Mouse (Mus musculus) ovary, postnatal 14 days (tissue): Measurements from ENCODE around the gene Ldlrad3.

Experiments
- DNase-seq: peaks from one replicate; pipeline ENCODE4 v3.0.0; 2022; ENCODE audit warnings: low spot score

The Ldlrad3 gene

DNA sequence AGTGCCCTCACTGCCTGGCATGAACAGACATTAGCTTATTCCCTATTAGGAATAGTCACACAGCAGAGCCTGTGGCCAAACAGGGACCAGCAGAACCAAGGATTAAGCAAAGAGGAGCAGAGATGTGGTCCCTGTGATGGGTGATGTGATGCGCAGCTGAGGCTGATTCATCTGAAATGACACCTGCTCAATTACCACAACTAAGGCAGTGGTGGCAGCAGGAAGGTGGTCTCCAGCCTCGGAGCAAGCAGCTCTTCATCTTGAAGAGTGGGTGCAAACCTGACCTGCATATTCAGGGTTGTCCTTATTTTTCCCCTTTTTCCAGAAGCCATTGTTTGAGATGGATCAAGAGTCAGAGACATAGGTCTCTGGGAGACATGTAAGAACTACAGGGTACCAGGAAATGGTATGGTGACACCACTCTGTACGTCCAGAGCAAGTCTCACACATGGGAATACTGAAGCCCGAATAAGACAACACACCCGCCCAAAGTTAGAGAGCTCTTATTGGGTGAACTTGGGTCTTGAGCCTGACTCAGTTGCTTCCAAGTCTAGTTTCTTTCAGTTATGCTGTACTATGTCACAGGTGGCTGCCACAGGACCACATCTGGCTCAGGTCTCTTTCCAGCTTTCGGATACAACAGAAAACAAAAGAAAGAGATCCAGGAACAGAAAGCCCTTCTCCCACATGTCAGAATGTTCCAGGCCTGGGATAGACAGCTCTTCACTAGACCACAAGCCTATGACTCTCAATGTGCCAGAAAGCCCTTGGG lies 112.7 kb downstream of the Ldlrad3 start:
- no peak for DNase-seq

DNA sequence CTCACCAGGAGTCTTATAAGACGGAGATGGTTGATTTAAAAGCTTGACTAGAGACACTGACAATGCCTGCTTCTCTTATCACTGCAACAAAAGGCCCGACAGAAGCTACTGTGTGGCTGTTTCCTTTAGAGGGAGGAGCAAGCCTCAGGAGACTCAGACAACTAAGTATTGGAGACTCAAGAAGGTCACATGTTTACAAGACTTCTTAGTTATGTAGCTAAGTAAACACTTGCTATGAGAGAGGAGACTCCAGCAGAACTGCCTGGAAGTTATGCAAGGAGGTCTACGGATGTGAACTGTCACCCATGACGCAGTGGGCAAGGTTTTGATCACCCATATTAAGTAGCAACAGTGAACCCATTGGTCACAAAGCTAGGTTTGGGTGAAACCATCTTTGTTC lies 113.3 kb downstream of the Ldlrad3 start:
- no peak for DNase-seq

DNA sequence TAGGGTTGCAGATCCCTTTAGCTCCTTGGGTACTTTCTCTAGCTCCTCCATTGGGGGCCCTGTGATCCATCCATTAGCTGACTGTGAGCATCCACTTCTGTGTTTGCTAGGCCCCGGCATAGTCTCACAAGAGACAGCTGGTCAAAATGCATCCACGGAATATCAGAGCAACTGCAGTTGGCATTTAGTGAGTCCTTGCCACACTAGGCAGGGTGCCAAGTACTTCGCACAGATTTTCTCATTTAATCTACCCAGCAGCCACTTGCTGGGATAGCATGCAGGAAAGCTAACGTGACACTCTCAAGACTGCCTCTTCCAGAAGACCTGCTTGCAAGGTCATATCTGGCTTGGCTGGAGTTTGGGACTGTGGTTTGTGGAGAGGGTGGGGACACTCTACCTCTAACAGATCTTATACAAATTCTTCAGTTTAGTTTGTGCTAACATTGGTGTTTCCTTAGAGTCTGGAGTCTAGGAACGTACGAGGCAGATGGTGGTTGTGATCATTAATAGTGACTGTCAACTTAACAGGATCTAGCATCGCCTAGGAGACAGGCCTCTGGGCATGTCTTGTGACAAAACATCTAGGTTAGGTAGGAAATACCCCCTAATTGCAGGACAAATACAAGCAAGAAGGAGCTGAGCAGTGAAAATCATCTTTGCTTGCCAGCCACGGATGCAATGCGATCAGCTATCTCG lies 115.0 kb downstream of the Ldlrad3 start:
- DNase-seq = no peak

- no peak for DNase-seq
Observed at GRCm38 (mm10) chr2:102064826-102065441, 121.3 kb downstream of the Ldlrad3 start.

DNA sequence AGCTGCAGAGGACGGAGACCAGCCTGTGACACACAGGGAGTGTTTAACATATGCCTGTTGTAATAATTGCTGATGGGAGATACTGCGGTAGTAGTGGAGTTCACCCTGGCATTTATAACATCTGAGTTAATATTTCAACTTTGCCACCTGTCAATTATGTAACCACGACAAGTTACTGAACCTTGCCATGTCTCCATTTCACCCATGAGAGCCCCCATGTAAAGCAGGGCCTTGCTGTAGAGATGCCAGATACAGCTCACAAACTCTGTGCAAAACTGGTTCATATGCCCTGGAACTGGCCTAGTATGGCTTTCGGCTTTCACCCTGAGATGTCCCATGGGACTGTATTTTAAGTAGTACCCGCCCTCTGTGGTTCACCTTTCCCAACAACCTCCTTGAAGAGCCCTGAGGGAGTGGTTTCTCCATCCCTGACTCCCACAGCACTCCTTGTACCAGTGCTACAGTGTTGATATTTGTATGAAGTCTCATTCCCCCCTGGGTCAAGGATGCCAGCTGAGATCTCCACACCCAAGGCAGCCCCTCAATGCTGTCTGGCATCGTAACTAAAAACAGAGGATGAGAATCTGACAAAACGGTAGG lies 122.2 kb downstream of the Ldlrad3 start:
- no peak for DNase-seq

GRCm38 (mm10) chr2:102062861-102063468 lies 123.2 kb downstream of the Ldlrad3 start:
- no peak for DNase-seq

DNA sequence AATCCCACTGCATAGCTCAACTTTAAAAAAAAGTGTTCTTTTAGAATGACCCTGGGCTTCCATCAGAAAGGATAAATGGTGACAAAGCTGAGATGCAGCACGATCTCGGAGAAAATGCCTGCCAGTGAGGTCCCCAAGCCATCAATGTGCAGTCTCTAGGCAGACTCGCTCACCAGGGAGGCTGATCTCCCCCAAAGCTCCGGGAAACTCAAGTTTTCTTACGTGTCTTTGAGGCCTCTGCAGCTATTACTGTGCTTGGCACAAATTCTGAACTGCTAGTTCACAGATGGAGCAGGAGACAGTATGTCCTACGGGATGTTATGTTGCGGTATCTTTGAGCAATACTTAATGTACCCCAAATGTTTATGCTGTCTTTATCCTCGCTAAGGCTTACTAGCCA lies 124.3 kb downstream of the Ldlrad3 start:
- DNase-seq = no peak

GRCm38 (mm10) chr2:102057746-102058145 lies 128.4 kb downstream of the Ldlrad3 start:
- no peak for DNase-seq

DNA sequence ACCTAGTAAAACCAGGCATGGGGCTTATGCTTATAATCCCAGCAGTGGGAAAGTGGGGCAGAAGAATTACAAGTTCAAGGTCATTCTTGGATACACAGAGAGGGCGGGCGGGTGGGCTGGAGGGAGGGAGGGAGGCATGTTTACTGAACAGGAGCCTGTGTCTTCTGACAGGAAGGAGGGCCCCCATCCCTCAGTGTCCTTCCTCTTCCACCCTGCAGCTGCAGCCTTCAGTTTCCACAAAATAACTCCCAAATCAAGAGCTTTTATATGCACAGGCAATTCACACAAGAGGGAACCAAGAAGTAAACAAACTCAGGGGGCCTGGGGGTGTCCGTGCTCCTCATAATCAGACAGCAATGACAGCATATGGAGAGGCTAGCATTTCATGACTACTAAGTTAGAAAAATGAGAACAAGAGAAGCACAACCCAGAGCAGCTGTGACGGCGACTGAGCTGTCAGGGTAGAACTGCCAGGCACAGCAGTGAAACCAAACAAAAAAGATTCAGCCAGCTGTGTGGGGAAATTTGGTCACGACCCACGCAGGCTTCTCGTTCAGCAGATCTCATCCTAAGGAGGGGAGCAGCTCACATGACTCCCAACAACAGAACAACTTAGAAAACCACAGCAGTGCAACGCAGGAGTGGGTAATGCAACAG lies 129.0 kb downstream of the Ldlrad3 start:
- no peak for DNase-seq

- DNase-seq = no peak
Observed at GRCm38 (mm10) chr2:102056144-102056543, 130.0 kb downstream of the Ldlrad3 start.

- DNase-seq = no peak
Observed at GRCm38 (mm10) chr2:102052951-102053660, 133.1 kb downstream of the Ldlrad3 start.

DNA sequence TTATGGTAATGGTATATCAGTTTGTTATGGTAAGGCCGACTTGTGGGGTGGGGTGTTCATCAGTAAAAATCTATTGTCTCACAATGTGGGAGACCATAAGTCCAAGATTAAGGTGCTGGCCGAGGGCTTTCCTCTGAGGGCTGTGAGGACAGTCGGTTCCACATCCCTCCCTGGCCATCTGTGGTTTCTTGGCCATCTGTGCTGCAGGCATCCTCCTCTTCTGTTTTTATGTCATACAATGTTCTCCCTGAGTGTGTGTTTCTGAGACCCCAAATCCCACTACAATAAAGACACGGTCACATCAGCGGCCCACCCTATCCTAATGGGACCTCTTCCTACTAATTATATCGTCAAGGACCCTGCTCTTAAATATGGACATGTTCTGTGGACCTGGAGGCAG lies 133.8 kb downstream of the Ldlrad3 start:
- DNase-seq = no peak

DNA sequence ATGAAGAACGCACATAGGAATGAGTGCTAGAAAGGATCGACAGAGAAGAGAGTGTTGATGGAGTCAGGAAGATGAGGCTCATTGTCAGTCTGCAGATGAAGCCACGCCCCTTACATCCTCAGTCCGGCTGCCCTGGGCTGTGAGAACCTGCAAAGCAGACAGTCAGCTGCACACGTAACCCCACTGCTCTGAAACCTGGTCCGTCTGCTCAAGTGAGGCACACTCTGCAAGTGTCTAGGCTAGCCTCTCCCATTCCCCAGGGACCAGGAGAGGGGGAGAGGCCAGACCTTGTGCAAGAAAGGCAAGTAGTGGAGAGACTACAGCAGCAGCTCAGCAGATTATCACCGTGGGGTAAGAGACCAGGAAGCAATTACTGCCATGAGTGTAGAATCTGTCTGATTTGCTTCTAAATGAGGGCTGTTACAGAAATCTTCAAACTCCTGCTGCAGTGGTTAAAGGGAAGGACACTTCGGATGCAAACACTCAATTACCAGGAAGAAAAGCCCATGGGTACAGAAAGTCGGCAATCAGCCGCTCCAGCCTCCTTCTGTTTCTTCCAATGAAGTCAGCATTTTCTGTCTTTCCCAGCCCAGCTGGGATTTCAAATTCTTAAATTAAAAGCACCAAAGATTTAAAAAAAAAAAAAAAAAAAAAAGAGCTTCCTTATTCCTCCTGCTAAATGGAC lies 136.2 kb downstream of the Ldlrad3 start:
- DNase-seq = no peak

- no peak for DNase-seq
Observed at GRCm38 (mm10) chr2:102048296-102049175, 137.6 kb downstream of the Ldlrad3 start.

GRCm38 (mm10) chr2:102046481-102046880 lies 139.7 kb downstream of the Ldlrad3 start:
- no peak for DNase-seq

DNA sequence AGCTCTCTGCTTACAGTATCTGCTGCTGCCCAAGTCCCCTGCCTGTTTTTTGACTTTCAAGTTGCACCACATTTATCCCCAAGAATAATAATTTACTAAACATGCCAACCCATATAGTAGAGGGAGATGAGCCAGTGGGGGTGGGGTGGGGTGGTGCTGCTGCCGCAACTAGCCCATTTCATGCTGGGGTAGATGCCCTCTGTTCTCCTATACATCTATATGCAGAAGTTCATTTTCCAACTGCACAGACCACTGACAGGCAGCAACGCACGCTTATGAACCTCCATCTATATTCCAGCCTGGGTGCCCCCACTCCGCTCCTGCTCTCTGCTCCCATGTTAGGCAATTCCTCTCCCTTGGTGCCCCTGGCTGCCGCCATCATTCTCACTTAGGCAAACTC lies 145.7 kb downstream of the Ldlrad3 start:
- no peak for DNase-seq

- DNase-seq = no peak
Observed at GRCm38 (mm10) chr2:102040011-102040410, 146.2 kb downstream of the Ldlrad3 start.

- DNase-seq = no peak
Observed at GRCm38 (mm10) chr2:102038895-102039667, 147.1 kb downstream of the Ldlrad3 start.
